Mouse (Mus musculus) cerebellum, adult 8-10 months (tissue): ENCODE measurements at regions not wholly inside any gene's neighbourhood (a gene's known extent, or its start where the extent isn't known, plus 50 kb on each side); places are given as distances from the start of the nearest gene placed in this dataset.

Source experiments
- DNase-seq: peaks from one replicate; pipeline ENCODE4 v3.0.0; 2022

DNA sequence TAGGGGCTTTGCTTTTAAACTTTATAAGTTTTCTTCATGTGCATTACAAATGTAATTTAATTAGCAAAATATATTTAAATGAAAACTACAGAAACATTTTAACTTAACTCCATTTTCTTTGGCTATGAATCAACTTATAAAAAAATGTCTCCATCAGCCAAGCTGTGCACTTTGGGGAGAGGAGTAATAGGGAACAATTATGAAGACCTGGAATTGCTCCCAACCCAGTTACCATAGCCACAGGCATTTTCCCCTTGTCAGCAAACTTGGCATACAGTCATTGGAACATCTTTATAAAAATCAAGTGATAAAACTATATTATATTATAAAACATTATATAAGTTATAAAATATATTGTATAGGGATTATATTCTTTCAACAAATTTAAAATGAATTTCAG, 65.0 kb downstream of the Atxn7l3b start:
- no peak for DNase-seq

DNA sequence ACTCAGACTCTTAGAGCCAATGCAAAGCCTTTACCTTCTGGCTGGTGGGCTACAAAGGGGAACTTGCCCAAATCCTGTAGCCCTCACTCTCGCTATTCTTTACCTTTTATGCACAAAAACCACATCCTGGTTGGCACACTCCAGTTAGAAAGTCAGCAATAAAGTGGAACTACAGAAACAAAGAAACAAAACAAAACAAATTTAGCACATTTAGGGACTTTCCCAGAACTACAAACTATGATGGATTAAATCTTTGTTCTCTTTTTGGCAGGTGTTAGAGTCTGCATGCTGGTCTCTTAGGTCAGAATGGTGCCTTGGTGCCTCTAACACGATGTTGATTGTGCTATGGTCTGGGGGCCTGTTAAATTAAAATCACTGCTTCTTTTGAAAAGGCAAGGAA, 65.4 kb downstream of the Atxn7l3b start:
- no peak for DNase-seq

DNA sequence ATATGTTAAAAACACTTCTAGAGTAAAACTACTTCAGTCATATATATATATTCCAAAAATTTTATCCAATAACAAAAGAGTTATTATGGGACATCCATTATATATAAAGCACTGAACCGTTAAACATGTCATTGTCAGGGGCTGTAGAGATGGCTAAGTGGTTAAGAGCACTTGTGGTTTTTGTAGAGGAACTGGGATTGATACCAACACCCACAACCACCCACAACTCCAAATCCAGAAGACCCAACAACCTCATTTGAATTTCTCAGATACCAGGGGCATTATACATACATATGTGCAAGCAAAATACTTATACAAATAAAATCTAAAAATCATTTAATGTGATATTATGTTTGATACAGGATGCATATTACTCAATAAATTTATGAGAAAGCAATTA, 76.8 kb downstream of the Atxn7l3b start:
- no peak for DNase-seq

DNA sequence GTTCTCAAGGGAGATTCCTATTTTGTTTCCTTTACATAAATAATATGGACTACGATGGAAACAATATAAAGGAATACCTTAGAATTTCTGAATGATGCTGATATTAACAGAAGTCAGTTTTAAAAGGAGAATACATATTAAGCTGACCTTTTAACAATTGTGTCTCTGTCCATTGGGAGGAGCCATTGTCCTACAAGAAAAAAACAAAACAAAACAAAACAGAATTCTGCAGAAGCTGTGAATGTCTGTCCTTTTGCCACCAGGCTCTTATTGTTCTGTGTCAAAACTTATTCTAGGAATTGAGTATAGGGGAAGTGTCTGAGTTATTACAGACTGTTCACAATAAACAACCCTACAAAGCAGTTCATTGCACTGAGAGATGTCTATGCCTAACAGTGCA, 82.6 kb downstream of the Atxn7l3b start:
- DNase-seq = no peak

DNA sequence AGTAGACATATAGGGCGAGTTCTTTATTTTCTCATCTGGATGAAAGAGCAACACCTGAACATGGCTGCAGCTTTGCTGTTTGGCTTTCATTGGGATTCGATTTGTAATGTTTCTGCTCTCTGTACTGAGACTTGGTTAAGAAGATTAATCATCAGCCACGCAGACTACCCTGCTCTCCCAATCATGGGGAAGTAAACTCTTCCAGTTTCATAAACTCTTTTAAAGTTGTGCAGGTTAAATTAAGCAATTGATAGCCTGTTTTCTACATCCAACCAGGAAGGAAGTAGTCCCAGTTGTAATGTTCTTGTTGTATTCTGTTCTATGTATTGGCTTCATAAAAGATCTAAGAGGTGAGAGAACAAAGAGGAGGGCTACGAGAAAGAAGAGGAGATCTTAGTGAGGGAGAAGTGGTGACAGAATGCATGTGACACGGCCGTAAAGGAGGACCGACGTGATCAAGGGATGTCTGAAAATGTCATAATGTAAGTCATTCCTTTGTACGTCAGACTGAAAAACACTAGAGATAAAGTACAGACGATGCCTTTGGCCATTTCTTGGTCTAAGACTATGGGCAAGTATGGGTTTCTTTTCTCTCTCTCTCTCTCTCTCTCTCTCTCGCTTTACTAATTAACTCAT, 91.3 kb downstream of the Atxn7l3b start:
- no peak for DNase-seq

DNA sequence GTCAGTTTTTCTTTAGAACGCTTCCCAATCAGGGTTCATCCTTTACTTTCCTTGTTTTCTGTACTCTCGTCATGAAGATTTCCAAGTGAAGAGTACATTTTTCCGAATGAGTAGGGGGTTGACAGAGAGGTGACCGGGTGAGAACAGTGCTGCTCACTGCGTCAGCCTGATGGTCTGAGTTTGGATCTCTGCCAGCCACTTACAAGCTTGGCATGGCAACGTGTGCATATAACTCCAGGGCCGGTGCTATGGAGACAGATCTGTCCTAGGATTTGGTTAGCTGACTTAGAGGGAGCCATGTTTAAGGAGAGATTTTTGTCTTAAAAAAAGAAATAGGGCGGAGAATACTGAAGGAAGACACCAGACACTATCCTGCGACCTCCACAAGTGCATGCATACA, 92.8 kb downstream of the Atxn7l3b start:
- no peak for DNase-seq

DNA sequence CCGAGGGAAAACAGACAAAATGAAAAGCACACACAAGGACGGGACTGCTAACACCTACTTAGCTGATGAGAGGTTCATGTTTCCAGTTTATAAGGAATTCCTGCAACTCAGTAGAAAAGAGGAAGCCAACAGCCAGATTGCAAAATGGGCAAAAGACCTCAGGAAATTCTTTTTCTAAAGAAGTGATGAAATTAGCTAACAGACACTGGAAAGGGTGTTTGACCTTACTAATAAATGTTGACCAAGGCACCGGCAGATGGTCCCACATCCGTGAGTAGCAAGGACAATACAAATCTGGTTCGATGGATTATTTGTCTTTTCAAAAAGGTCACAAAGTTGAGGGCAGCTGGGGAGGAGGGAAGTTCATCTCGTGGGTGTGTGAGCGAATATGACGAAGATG, 93.3 kb downstream of the Atxn7l3b start:
- DNase-seq = no peak

DNA sequence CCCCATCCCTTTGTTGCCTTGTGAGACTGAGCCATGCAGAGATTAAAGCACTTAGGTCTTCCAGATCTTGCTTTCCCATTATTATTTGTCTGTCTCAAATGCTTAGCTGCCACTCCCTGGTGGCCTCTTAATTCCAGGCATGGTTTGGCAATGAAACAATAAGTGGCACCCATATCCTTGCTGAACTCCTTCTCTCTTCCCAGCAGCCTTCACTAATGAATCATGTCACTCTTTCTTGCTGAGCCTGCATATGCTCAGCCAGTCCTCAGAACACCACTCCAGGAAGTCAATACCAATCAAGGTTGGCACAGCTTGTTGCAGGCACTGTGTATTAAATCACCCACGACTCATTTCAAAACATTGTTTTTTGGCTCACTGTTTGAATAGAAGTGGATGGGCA, 118.6 kb downstream of the Atxn7l3b start:
- no peak for DNase-seq

DNA sequence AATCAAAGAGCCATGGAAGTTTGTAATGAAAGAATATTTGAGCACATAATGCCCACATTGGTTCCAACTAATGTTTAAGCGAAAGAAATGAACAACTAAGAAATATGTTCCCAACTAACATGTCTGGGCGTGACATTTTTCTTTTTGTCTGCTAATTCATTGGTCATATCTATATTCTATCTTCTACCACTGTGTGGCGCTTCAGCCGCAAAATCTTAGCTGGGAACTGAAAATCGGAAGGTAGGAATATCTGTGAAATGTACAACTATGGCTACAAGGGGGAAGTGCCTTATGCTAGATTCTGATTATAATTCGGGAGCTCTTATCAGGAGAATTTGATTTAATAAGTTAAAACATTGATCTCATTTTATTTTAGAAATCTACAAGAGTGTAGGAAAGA, 125.2 kb downstream of the Atxn7l3b start:
- DNase-seq = no peak

DNA sequence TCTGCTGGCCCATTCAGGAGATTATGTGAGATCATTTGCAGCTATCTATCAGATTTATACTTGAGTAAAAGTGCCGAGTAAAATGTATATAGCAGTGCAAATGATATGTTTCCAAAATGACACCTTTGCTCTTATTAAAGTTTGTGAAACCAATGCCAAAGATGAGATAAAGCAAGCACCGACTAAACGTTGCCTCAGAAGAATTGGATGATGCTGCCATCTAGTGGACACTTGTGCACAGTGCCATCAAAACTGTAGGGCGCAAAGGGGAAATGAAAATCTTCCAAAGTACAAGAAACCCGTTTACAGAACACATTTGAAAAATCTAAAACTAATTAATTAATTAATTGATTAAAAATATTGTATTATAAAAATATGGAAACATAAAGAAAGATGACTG, 127.2 kb downstream of the Atxn7l3b start:
- DNase-seq = peak; percentile 16

DNA sequence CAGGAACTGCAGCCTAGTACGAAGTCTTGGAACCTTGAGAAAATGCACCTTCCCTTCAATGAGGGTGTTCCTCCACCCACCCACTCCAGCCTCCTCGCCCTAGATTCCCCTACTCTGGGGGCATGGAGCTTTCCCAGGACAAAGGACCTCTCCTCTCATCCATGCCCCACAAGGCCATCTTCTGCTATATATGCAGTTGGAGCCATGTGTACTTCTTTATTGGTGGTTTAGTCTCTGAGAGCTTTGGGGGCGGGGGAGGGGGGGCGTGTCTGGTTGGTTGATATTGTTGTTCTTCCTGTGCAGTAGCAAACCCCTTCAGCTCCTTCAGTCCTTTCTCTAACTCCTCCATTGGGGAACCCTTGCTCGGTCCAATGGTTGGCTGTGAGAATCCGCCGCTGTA, 130.2 kb downstream of the Atxn7l3b start:
- DNase-seq = no peak

DNA sequence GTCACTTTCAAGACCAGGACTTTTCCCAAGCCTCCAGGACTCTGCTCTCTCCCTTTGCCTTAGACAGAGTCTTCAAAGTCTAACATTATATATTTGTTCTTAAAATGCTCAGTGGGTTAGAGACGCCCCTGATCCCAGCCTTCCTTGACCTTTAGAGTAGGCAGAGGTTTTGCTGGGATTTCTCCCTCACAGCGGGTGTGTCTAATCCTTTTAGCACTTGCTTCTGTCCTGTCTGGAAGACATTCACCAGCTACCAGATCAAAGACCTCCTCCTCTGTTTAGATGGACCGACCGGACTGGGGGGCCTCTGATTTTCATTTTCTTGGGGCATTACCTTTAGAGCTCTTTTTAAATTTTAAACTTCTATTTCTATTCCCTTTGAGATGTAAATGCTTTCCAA, 130.7 kb downstream of the Atxn7l3b start:
- DNase-seq = no peak

DNA sequence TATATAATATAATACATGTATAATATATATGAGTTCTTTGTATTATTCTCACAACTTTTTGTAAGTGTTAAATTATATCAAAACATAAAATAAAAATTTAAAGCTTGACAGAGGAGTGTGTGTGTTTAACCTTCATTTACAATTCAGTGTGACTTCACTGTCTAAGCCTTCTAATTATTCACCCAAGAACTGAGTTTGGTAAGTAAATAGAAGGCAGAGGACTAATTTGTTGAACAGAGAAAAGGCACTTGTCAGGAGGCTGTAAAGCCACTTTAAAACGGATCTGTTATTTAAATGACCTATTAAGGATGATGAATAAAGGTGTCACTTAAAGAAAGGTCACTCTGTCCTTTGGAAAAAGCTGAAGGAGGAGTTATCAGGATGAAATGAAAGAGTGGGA, 132.9 kb downstream of the Atxn7l3b start:
- no peak for DNase-seq

DNA sequence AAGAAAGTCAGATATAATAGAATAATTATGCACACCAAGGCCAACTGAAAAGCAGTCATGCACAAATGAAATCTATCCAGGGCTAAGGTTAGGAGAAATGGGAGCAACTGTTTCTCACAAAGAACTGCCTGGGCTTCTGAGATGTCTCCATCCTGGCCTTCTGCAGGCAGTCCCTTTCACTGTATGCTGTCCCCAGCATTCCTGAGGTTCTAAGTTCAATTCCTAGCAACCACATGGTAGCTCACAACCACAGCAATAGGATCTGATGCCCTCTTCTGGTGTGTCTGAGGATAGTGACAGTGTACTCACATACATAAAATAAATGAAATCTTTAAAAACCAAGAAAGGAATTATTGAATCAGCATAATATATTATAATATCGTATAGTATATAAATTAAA, 133.3 kb downstream of the Atxn7l3b start:
- DNase-seq = no peak

DNA sequence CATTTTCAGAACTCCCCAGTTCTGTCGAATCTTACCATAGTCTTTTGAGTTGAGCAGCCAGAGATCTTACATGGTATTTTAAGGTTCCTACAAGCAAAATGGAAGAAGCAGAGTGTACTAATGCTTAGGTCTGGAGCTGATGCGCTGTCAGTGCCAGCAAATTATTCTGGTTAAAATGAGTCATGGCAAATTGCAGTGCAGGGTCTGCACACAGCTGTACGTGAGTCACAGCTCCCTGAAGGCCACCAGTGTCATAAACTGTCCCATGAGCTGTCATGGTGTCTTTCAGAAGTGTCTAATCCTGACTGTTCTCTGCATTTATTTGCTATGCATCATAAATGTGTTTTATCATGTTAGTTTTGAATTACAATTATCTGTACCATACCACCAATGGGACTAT, 140.6 kb downstream of the Atxn7l3b start:
- no peak for DNase-seq

DNA sequence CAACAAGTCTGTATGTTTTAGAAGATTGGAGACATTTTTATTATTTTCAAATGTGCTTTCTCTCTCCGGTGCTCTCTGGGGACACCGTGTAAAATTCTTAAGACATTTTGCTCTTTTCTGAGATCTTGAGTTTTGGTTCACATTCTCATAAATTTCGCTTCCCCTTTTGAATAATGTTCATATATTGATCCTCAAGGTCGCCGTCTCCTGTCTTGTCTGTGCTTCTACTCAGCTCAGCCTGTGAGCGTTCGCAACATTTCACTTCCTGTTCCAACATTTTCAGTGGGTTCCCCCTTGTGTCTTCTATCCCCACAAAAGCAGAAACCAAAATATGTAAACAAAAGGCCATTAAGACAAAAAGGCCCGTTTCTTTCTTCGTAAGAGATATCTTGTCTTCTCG, 154.5 kb downstream of the Atxn7l3b start:
- no peak for DNase-seq

DNA sequence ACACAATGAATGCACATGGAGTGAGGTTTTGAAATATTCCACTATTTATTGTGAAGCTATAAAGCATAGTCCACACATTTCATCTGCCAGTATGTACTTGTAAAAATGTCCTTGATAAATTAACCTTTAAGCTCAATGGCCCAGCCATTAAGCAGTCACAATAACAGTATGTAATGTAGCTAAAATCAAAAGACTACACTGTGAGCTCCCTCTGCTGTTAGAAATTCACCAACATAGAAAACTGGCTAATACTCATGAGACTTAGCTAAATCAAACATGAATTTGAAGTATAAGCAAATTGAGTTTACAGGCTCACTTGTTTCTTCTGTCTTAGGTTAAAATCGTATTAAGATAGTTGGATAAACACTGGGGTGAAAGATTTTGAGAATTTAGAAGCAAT, 182.1 kb downstream of the Atxn7l3b start:
- no peak for DNase-seq

DNA sequence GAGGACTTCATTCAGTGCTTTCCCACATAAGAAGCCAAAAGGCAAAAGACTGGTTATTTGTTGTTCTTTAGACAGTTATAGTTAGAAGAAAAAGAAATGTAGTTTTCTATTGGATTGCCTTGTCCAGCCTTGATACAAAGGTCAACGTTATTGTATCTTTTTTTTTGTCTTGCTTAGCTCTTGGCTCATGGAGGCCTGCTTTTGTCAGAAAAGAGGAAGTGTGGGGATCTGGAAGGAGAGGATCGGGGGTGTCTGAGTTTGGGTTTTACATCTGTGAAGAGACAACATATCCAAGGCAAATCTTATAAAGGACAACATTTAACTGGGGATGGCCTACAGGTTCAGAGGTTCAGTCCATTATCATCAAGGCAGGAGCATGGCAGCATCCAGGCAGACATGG, 185.3 kb downstream of the Atxn7l3b start:
- DNase-seq = no peak

DNA sequence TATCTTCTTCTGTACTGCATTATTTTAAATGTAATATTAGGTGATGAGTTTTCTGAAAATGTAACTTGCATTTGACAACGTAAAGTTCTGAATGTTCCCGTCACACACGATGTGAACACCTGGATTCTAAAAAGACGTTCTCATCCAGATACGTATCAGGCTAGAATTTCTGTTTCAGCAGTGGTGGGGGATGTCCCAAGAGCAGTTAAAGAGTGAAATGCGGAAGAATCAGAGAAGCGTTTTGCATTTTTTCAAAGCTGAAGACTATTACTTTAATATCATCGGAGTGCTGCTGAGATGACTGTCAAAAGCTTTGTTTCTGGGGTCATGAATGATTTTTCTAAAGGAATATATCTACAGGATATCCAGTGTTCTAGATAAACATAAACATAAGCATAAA, 186.7 kb downstream of the Atxn7l3b start:
- DNase-seq = no peak
